13 mouse cellular contexts compared by ENCODE assay signal in the genomic region with DNA sequence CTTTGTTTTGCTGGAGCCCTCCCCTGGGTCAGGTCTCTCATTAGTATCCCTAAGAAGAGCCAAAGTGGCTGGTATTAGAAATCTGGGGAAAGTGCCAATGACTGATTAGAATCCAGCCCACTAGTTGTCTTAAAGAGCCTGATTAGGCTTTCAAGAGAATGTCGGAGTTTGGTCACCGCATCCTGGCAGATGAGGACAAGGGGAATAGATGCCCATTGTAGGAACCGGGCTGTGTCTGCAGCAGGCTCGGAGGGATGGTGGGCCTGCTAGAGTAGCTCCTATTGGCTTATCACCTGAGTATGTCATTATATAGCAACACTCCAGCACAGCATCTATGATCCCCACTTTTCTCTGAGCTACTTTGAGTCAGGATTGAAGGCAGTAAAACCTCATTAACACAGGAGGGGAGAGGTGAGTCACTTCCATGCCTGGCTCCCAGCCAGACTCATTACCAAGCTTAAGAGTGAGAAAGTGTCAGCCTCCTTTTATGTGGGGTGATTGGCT. TPM values are rescaled to one million over a fixed set of nuclear protein-coding genes. Genes with fewer than 3 reads are reported as not detected.
DNase-seq lines count a peak whose midpoint lies in the region; ATAC-seq and TF ChIP-seq lines count a peak whose summit lies in the region.
"Had no signal": no experiment of that assay in that cellular context is flagged by ENCODE, and none has a peak within 500 bp of the region (broad histone marks: within the 10 kb centered on the region; RNA-seq: fewer than 3 reads in every experiment).

No protein-coding gene starts in this region.

- no peak overlapping the region for H3K27ac ChIP-seq in hindbrain, embryonic 13.5 days
- no peak overlapping the region for H3K27ac ChIP-seq in hindbrain, embryonic 10.5 days
- no peak overlapping the region for H3K27ac ChIP-seq in intestine, postnatal 0 days (ENCODE audit: low read depth, low read length)
- no peak overlapping the region for H3K27ac ChIP-seq in heart, embryonic 10.5 days
- H3K27ac ChIP-seq: embryonic facial prominence, embryonic 12.5 days; liver, embryonic 14.5 days had no signal

- no peak for TF ChIP-seq CTCF in intestine, postnatal 0 days (IDR thresholded peaks at IDR 0.05; ENCODE audit: low read depth)

- H3K9me3 ChIP-seq in hindbrain, embryonic 13.5 days = no peaks in the 10 kb centered on the region
- H3K9me3 ChIP-seq in hindbrain, embryonic 10.5 days = no peaks in the 10 kb centered on the region
- no peaks in the 10 kb centered on the region for H3K9me3 ChIP-seq in intestine, postnatal 0 days (ENCODE audit: control insufficient read depth)
- H3K9me3 ChIP-seq in heart, embryonic 10.5 days = no peaks in the 10 kb centered on the region
- H3K9me3 ChIP-seq: embryonic facial prominence, embryonic 12.5 days had no signal

- 73% methylated on average over 4 of the region's 4 CpGs for WGBS in hindbrain, embryonic 13.5 days
- WGBS in hindbrain, embryonic 10.5 days = 88% methylated on average over 4 of the region's 4 CpGs
- 59% methylated on average over 4 of the region's 4 CpGs for WGBS in intestine, postnatal 0 days
- 70% methylated on average over 4 of the region's 4 CpGs for WGBS in heart, embryonic 10.5 days

- no peak overlapping the region for H3K4me3 ChIP-seq in hindbrain, embryonic 13.5 days
- no peak overlapping the region for H3K4me3 ChIP-seq in hindbrain, embryonic 10.5 days
- no peak overlapping the region for H3K4me3 ChIP-seq in intestine, postnatal 0 days (ENCODE audit: low read depth, low read length)
- H3K4me3 ChIP-seq in heart, embryonic 10.5 days = no peak overlapping the region
- H3K4me3 ChIP-seq: embryonic facial prominence, embryonic 12.5 days had no signal

- no peak for DNase-seq in hindbrain, embryonic 10.5 days (ENCODE audit: low spot score)
- DNase-seq in right cerebral cortex, adult 18-20 months = peak; percentile 48
- DNase-seq in right cerebral cortex, postnatal 36 days (ENCODE audit: low spot score in 2 of 2) = no peak
- no peak for DNase-seq in spleen, postnatal 14 days (ENCODE audit: low spot score in 2 of 2)
- DNase-seq in adrenal gland, postnatal 4 days (ENCODE audit: low spot score in 2 of 2) = no peak
- no peak for DNase-seq in heart, embryonic 10.5 days (ENCODE audit: low spot score)
- DNase-seq: cerebellum, adult 11 months; kidney, adult 2 months had no signal

- H3K9ac ChIP-seq in hindbrain, embryonic 13.5 days = no peak overlapping the region
- no peak overlapping the region for H3K9ac ChIP-seq in intestine, postnatal 0 days (ENCODE audit: low read depth, low read length)
- H3K9ac ChIP-seq: embryonic facial prominence, embryonic 12.5 days; liver, embryonic 14.5 days had no signal

- H3K4me2 ChIP-seq in hindbrain, embryonic 13.5 days = no peak overlapping the region
- no peak overlapping the region for H3K4me2 ChIP-seq in intestine, postnatal 0 days (replicated peaks; ENCODE audit: low read depth)
- H3K4me2 ChIP-seq: embryonic facial prominence, embryonic 12.5 days had no signal

- H3K4me1 ChIP-seq in hindbrain, embryonic 13.5 days (replicated peaks) = no peaks in the 10 kb centered on the region
- no peaks in the 10 kb centered on the region for H3K4me1 ChIP-seq in hindbrain, embryonic 10.5 days (replicated peaks)
- no peaks in the 10 kb centered on the region for H3K4me1 ChIP-seq in intestine, postnatal 0 days (replicated peaks; ENCODE audit: control insufficient read depth, insufficient read depth, low read length)
- peaks cover 4% of the 10 kb centered on the region; the same call in 1 of the 2 replicates for H3K4me1 ChIP-seq in heart, embryonic 10.5 days
- H3K4me1 ChIP-seq: embryonic facial prominence, embryonic 12.5 days had no signal

- H3K27me3 ChIP-seq in hindbrain, embryonic 13.5 days = no peaks in the 10 kb centered on the region
- no peaks in the 10 kb centered on the region for H3K27me3 ChIP-seq in hindbrain, embryonic 10.5 days (ENCODE audit: insufficient read depth, poor library complexity, severe bottlenecking)
- peaks cover 15% of the 10 kb centered on the region; the same call in 1 of the 2 replicates for H3K27me3 ChIP-seq in intestine, postnatal 0 days (replicated peaks; ENCODE audit: control insufficient read depth, insufficient read depth, low read length)
- no peaks in the 10 kb centered on the region for H3K27me3 ChIP-seq in heart, embryonic 10.5 days (ENCODE audit: insufficient read depth, poor library complexity, severe bottlenecking)
- H3K27me3 ChIP-seq: embryonic facial prominence, embryonic 12.5 days had no signal

- H3K36me3 ChIP-seq in hindbrain, embryonic 13.5 days = no peaks in the 10 kb centered on the region
- H3K36me3 ChIP-seq in hindbrain, embryonic 10.5 days = no peaks in the 10 kb centered on the region
- no peaks in the 10 kb centered on the region for H3K36me3 ChIP-seq in intestine, postnatal 0 days (ENCODE audit: control insufficient read depth, insufficient read depth)
- no peaks in the 10 kb centered on the region for H3K36me3 ChIP-seq in heart, embryonic 10.5 days
- H3K36me3 ChIP-seq: embryonic facial prominence, embryonic 12.5 days had no signal

- ATAC-seq in hindbrain, embryonic 13.5 days (ENCODE audit: low FRiP score) = peak; percentile 36; the same call in 1 of the 2 replicates
- peak; percentile 79 for ATAC-seq in intestine, postnatal 0 days

RNA-seq across cellular contexts. Expression of a gene that starts 15.9 kb away (rescaled TPM):
- polyA plus RNA-seq in hindbrain, embryonic 13.5 days (2015; fragmentation: Nextera tagmentation; extraction: Ambion mirVana) = not detected in 2 replicates
- polyA plus RNA-seq in hindbrain, embryonic 10.5 days (2016; fragmentation: Nextera tagmentation; extraction: Ambion mirVana) = not detected in 2 replicates
- polyA plus RNA-seq in intestine, postnatal 0 days (2015; fragmentation: Nextera tagmentation; extraction: Ambion mirVana) = not detected in 2 replicates
- total RNA-seq in adrenal gland, postnatal 4 days (2021) = not detected
- not detected in 2 replicates for polyA plus RNA-seq in heart, embryonic 10.5 days (2016; fragmentation: Nextera tagmentation; extraction: Ambion mirVana)
- polyA plus RNA-seq: embryonic facial prominence, embryonic 12.5 days; gonadal fat pad, adult 2 months; kidney, adult 2 months; liver, embryonic 14.5 days had no signal

RNA-seq across cellular contexts. Expression of a gene that starts 36.9 kb away (rescaled TPM):
- polyA plus RNA-seq in hindbrain, embryonic 13.5 days (2015; fragmentation: Nextera tagmentation; extraction: Ambion mirVana) = 5.6 and 5.8 TPM in 2 replicates
- 8.8 and 14.1 TPM in 2 replicates for polyA plus RNA-seq in hindbrain, embryonic 10.5 days (2016; fragmentation: Nextera tagmentation; extraction: Ambion mirVana)
- 20.3 and 25.1 TPM in 2 replicates for polyA plus RNA-seq in intestine, postnatal 0 days (2015; fragmentation: Nextera tagmentation; extraction: Ambion mirVana)
- total RNA-seq in adrenal gland, postnatal 4 days (2021) = 1 to 10 TPM; 5.8 to 8.3 TPM
- 9.2 TPM in 2 replicates for polyA plus RNA-seq in heart, embryonic 10.5 days (2016; fragmentation: Nextera tagmentation; extraction: Ambion mirVana)
